Mouse (Mus musculus) CH12.LX (cell line): ENCODE measurements around the gene Tlk2. TPM values are rescaled to one million over a fixed set of nuclear protein-coding genes. Genes with fewer than 3 reads are reported as not detected.
A peak's percentile ranks its signal among the peaks of the same experiment; 100 is the strongest.
"Not testable (repeated sequence)": the region's sequence is repeated elsewhere in the genome, so short reads cannot be mapped to it uniquely, and the experiment has no call there.

Experiments
- DNase-seq: peaks from one replicate; pipeline ENCODE4 v3.0.0-alpha.2; 2013; ENCODE audit errors: extremely low read depth
- H3K27ac ChIP-seq: 2 replicates; pipeline ENCODE4 v1.5.1; 2012; ENCODE audit warnings: low read depth, mild to moderate bottlenecking, control low read depth, moderate library complexity; ENCODE audit not compliant: insufficient read depth
- H3K27me3 ChIP-seq: replicated peaks from 2 replicates; pipeline ENCODE3; 2012; ENCODE audit warnings: inconsistent platforms
- H3K36me3 ChIP-seq, 2 experiments: replicated peaks in 1 of 2; 2 replicates each; pipeline versions ENCODE3 to v1.6.1; 2012; ENCODE audit warnings: inconsistent platforms in 1 of 2, low read length in 1 of 2, mild to moderate bottlenecking in 1 of 2, mixed read lengths in 1 of 2, moderate library complexity in 1 of 2; ENCODE audit not compliant: control insufficient read depth in 1 of 2, insufficient read depth in 1 of 2
- H3K4me1 ChIP-seq, 2 experiments: 2 replicates each; pipeline ENCODE4 v1.6.1; 2012; ENCODE audit warnings: inconsistent platforms in 1 of 2, moderate library complexity in 1 of 2; ENCODE audit not compliant: insufficient read depth in 2 of 2, control insufficient read depth in 1 of 2
- H3K4me2 ChIP-seq: 2 replicates; pipeline ENCODE4 v1.6.1; 2012; ENCODE audit warnings: low read depth, mild to moderate bottlenecking, control low read depth; ENCODE audit not compliant: poor library complexity, insufficient read depth, severe bottlenecking
- H3K4me3 ChIP-seq, 3 experiments: fragments of 150-350 bp in 1 of 3; sonication (generic) in 1 of 3; replicated peaks in 1 of 3; 2 replicates each; pipeline versions ENCODE3 to v1.5.1; 2011 to 2012; ENCODE audit warnings: low read depth in 2 of 3, low read length in 2 of 3, mild to moderate bottlenecking in 2 of 3, moderate library complexity in 2 of 3, control low read depth in 1 of 3, improper control_type of control experiment in 1 of 3, inconsistent platforms in 1 of 3, mixed read lengths in 1 of 3; ENCODE audit not compliant: poor library complexity in 1 of 3
- H3K79me2 ChIP-seq: replicated peaks from 2 replicates; pipeline ENCODE4 v1.6.1; 2012; ENCODE audit warnings: mild to moderate bottlenecking, moderate library complexity; ENCODE audit not compliant: control insufficient read depth, poor library complexity, insufficient read depth, severe bottlenecking; ENCODE audit errors: extremely low read depth
- H3K9ac ChIP-seq: 2 replicates; pipeline ENCODE4 v1.6.1; 2012; ENCODE audit warnings: low read depth, mild to moderate bottlenecking, control low read depth, moderate library complexity; ENCODE audit not compliant: insufficient read depth
- H3K9me3 ChIP-seq: replicated peaks from 2 replicates; pipeline ENCODE3; 2012; ENCODE audit warnings: low read length, inconsistent platforms, mixed read lengths
- BHLHE40 ChIP-seq: IDR thresholded peaks from 2 replicates; pipeline ENCODE4 v1.6.1; 2011; ENCODE audit warnings: mild to moderate bottlenecking, low read depth, low read length, improper control_type of control experiment
- IRF4 ChIP-seq: IDR thresholded peaks from 2 replicates; pipeline ENCODE4 v1.6.1; 2014; ENCODE audit warnings: low read depth, mild to moderate bottlenecking, inconsistent platforms, low read length, improper control_type of control experiment
- MAFK ChIP-seq: IDR thresholded peaks from 2 replicates; pipeline ENCODE4 v1.6.1; 2011; ENCODE audit warnings: low read length, improper control_type of control experiment; ENCODE audit not compliant: insufficient replicate concordance
- USF2 ChIP-seq: conservative IDR thresholded peaks from 2 replicates; pipeline ENCODE4 v1.6.1; 2011; ENCODE audit warnings: low read depth, low read length, improper control_type of control experiment
- ZNF384 ChIP-seq: IDR thresholded peaks from 2 replicates; pipeline ENCODE4 v1.6.1; 2012; ENCODE audit warnings: low read depth, low read length, improper control_type of control experiment, inconsistent platforms
- dilution Hi-C: fragments of 300-500 bp; cut with MboI; formaldehyde crosslinking; loops from 2 replicates; pipeline ENCODE4 v1.14.3; 2020; ENCODE audit warnings: low sequenced_read_pairs; ENCODE audit not compliant: extremely low pct_unique_long_range_greater_than_20kb, extremely low pct_ligation_motif_present
- in situ Hi-C: fragments of 300-500 bp; cut with MboI; formaldehyde crosslinking; loops from 3 replicates; pipeline ENCODE4 v1.14.3; 2019; ENCODE audit warnings: low sequenced_read_pairs, low pct_ligation_motif_present, low pct_unique_long_range_greater_than_20kb, mixed read lengths
- polyA plus RNA-seq: library from polyadenylated mRNA; unstranded; fragments of >175 nt; gene quantifications from 2 replicates; pipeline ENCODE4 v1.2.1, GENCODE M21; 2012; ENCODE audit warnings: low read depth; ENCODE audit not compliant: insufficient read length
- total RNA-seq, 2 experiments: library from RNA; depleted of rRNA; stranded (reverse); fragments of 300-350 nt in 1 of 2; fragments of >200 nt in 1 of 2; gene quantifications; 2 replicates each; pipeline ENCODE4 v1.2.3; 2012 to 2014

Gene Tlk2
- total RNA-seq (2012; rRNA removed), result 71.8 and 78.0 TPM in 2 replicates
- 90.6 and 96.5 TPM in 2 replicates for total RNA-seq (2014; rRNA removed)
- 85.1 and 103 TPM in 2 replicates for polyA plus RNA-seq

DNA sequence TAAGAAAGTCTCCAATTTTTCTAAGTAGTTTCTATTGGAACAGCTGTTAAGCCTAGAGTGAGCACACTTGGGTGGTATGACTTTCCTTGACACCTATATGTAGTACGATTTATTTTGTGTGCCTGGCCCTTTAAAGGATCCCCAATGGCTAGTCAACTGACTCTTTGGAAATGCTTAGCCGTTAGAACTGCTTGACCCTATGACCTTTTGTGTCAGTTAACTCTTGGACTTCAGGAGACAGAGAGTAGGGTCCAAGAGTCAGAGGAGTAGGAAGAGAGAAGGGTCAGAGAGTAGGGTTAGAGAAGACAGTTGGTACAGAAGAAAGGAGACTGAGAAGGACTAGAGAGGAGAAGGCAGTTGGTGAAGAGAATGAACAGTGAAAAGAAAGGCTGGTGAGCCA lies at the start of gene Tlk2:
Gene Tlk2 (plus strand): TSS at position 292 of the 400 bp plus-strand sequence.
- peaks cover 0 to 21% of the 10 kb centered on the region in 2 experiments; a peak in 2 of 4 replicates for H3K4me1 ChIP-seq
- TF ChIP-seq BHLHE40, result no peak
- H3K27ac ChIP-seq, result no peak within 1 kb of the TSS
- dilution Hi-C loops, result no loop called here
- H3K36me3 ChIP-seq, result peaks cover 0 to 9% of the 10 kb centered on the region in 2 experiments
- no peak within 1 kb of the TSS for H3K4me3 ChIP-seq
- no peaks in the 10 kb centered on the region for H3K9me3 ChIP-seq
- no peak for DNase-seq
- no peak within 1 kb of the TSS for H3K9ac ChIP-seq
- in situ Hi-C loops, result no loop called here
- H3K4me2 ChIP-seq, result peak within 1 kb of the TSS; percentile 65; the same call in 1 of the 2 replicates
- peaks cover 24% of the 10 kb centered on the region for H3K79me2 ChIP-seq
- no peaks in the 10 kb centered on the region for H3K27me3 ChIP-seq

DNA sequence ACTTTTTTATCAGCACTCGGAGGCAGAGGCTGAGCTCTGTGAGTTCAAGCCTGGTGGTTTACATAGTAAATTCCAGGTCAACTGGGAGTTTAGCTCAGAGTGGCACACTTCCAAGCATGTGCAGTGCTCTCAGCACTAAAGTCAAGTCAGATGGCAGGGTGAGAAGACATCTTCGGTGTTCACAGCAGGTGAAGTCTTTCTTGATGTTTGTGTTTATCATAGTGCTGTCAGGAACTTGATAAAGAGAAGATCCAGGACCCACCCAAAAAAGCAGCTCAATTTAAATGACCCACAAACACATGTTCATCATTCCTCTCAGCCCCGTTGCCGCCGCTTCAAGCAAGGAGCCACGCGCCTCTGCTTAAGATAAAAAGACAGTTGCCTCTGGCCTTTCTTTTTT lies 42.9 kb upstream of the Tlk2 start:
- Histone ChIP-seq H3K27ac (no peak overlapping the region), H3K9me3 (no peaks in the 10 kb centered on the region), H3K27me3 (no peaks in the 10 kb centered on the region), H3K79me2 (no peaks in the 10 kb centered on the region), H3K4me1 (peaks cover 0 to 8% of the 10 kb centered on the region in 2 experiments; a peak in 1 of 4 replicates), H3K4me3 (no peak overlapping the region), H3K36me3 (peaks cover 88 to 97% of the 10 kb centered on the region in 2 experiments), H3K9ac (no peak overlapping the region), H3K4me2 (no peak overlapping the region)
- no peak for DNase-seq
- dilution Hi-C loops, result no loop called here
- in situ Hi-C loops, result no loop called here
- no peak for TF ChIP-seq USF2
- TF ChIP-seq IRF4, result no peak
- TF ChIP-seq ZNF384, result no peak

DNA sequence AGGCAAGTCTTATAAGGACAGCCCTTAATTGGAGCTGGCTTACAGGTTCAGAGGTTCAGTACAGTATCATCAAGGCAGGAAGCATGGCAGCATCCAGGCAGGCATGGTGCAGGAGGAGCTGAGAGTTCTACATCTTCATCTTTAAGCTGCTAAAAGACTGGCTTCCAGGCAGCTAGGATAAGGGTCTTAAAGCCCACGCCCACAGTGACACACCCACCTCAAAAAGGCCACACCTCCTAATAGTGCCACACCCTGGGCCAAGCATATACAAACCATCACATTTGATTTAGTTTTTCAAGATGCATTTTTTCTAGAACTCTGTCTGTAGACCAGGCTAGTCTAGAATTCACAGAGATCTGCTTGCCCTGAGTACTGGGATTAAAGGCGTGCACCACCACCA lies 41.4 kb upstream of the Tlk2 start:
- DNase-seq, H3K4me3 ChIP-seq, H3K27ac ChIP-seq, H3K4me1 ChIP-seq, in situ Hi-C loops, dilution Hi-C loops, H3K9me3 ChIP-seq, H3K79me2 ChIP-seq, H3K27me3 ChIP-seq, H3K4me2 ChIP-seq, H3K9ac ChIP-seq: not testable (repeated sequence)
- H3K36me3 ChIP-seq, result peaks cover 82 to 97% of the 10 kb centered on the region in 2 experiments

DNA sequence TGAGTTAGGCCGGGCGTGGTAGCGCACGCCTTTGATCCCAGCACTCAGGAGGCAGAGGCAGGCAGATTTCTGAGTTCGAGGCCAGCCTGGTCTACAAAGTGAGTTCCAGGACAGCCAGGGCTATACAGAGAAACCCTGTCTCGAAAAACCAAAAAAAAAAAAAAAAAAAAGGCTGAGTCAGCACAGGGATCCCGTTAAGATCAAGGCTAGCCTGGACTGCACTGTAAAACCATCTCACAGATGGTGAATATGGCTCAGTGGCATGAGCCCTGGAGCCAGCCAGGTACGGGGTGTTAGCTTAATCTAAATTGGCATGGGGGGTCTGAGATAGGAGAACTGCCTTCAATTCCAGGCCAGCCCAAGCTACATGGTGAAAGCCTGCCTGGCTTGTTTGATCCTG lies 38.1 kb upstream of the Tlk2 start:
- H3K27ac ChIP-seq, in situ Hi-C loops, H3K9me3 ChIP-seq, dilution Hi-C loops, H3K79me2 ChIP-seq, H3K4me1 ChIP-seq, H3K9ac ChIP-seq, H3K4me2 ChIP-seq, DNase-seq, H3K27me3 ChIP-seq, H3K4me3 ChIP-seq: not testable (repeated sequence)
- peaks cover 52 to 66% of the 10 kb centered on the region in 2 experiments for H3K36me3 ChIP-seq
- TF ChIP-seq MAFK, result peak; percentile 72; the same call in 1 of the 2 replicates
